Mouse (Mus musculus) lung, embryonic 16.5 days (tissue): ENCODE data around the gene Agbl3. TPM values are rescaled to one million over a fixed set of nuclear protein-coding genes. Genes with fewer than 3 reads are reported as not detected.

ENCODE experiments used
- ATAC-seq: fragments of 200-750 bp; cut with Nextera tagmentation; 2 replicates; pipeline ENCODE4 v1.8.0; 2017; ENCODE audit warnings: low read depth, mild to moderate bottlenecking, moderate library complexity
- H3K27ac ChIP-seq: fragments of 300-500 bp; sonication (generic); 2 replicates; pipeline ENCODE4 v1.5.1; 2014; ENCODE audit warnings: mild to moderate bottlenecking, control low read depth, low read length
- H3K27me3 ChIP-seq: fragments of 300-500 bp; sonication (generic); 2 replicates; pipeline ENCODE4 v1.6.1; 2014; ENCODE audit warnings: low read depth, low read length, mixed read lengths; ENCODE audit not compliant: control insufficient read depth, insufficient read depth
- H3K36me3 ChIP-seq: fragments of 300-500 bp; sonication (generic); 2 replicates; pipeline ENCODE4 v1.6.1; 2014; ENCODE audit warnings: low read length; ENCODE audit not compliant: control insufficient read depth, insufficient read depth
- H3K4me1 ChIP-seq: fragments of 300-500 bp; sonication (generic); replicated peaks from 2 replicates; pipeline ENCODE4 v1.6.1; 2014; ENCODE audit warnings: low read length, mixed read lengths; ENCODE audit not compliant: control insufficient read depth, insufficient read depth
- H3K4me2 ChIP-seq: fragments of 300-500 bp; sonication (generic); 2 replicates; pipeline ENCODE4 v1.6.1; 2014; ENCODE audit warnings: low read depth, low read length, control low read depth
- H3K4me3 ChIP-seq: fragments of 300-500 bp; sonication (generic); 2 replicates; pipeline ENCODE4 v1.5.1; 2014; ENCODE audit warnings: mild to moderate bottlenecking, low read length, control low read depth
- H3K9ac ChIP-seq: fragments of 300-500 bp; sonication (generic); 2 replicates; pipeline ENCODE4 v1.6.1; 2014; ENCODE audit warnings: low read length, control low read depth
- H3K9me3 ChIP-seq: fragments of 300-500 bp; sonication (generic); 2 replicates; pipeline ENCODE4 v1.6.1; 2016; ENCODE audit warnings: low read length; ENCODE audit not compliant: control insufficient read depth
- WGBS: fragments of 180-500 bp; shearing (Covaris S2); extraction: QIAGEN DNeasy Blood & Tissue Kit; methylation state at CpG from one replicate; pipeline ENCODE4 v1.1.7; 2014; 5-methylcytosine and 5-hydroxymethylcytosine counted together
- polyA plus RNA-seq: library from polyadenylated mRNA; unstranded; fragments of >200 nt; fragmentation: Nextera tagmentation; extraction: Ambion mirVana; gene quantifications from 2 replicates; pipeline ENCODE4 v1.2.1, GENCODE M21; 2015

Gene Agbl3
- polyA plus RNA-seq, 1 experiment from 2014 or later = 8.1 TPM

GRCm38 (mm10) chr6:34867301-34867994, 87.2 kb downstream of the Agbl3 start:
- Histone ChIP-seq H3K4me2 (no peak overlapping the region), H3K27me3 (no peaks in the 10 kb centered on the region), H3K36me3 (no peaks in the 10 kb centered on the region), H3K27ac (no peak overlapping the region), H3K9ac (peak overlapping the region; percentile 20; the same call in 1 of the 2 replicates), H3K9me3 (no peaks in the 10 kb centered on the region), H3K4me1 (peaks cover 75% of the 10 kb centered on the region), H3K4me3 (no peak overlapping the region)
- WGBS = 76% methylated on average over 16 of the region's 16 CpGs
- no peak for ATAC-seq

GRCm38 (mm10) chr6:34867995-34868350, 87.7 kb downstream of the Agbl3 start:
- WGBS = 69% methylated on average over 10 of the region's 10 CpGs
- peaks cover 75% of the 10 kb centered on the region for H3K4me1 ChIP-seq

GRCm38 (mm10) chr6:34868507-34869217, 88.4 kb downstream of the Agbl3 start:
- ATAC-seq = no peak
- H3K9ac ChIP-seq = 0 out of 2 replicates have a peak overlapping the region, but pooled peaks have one; percentile 42
- peaks cover 70% of the 10 kb centered on the region for H3K4me1 ChIP-seq
- no peak overlapping the region for H3K4me2 ChIP-seq
- 65% methylated on average over 20 of the region's 20 CpGs for WGBS
- H3K36me3 ChIP-seq = no peaks in the 10 kb centered on the region
- no peak overlapping the region for H3K4me3 ChIP-seq
- H3K27me3 ChIP-seq = no peaks in the 10 kb centered on the region
- H3K9me3 ChIP-seq = no peaks in the 10 kb centered on the region
- peak overlapping the region; percentile 50 for H3K27ac ChIP-seq

More at GRCm38 (mm10) chr6:34867995-34868350, 87.7 kb downstream of the Agbl3 start:
- no peak for ATAC-seq
- no peak overlapping the region for H3K9ac ChIP-seq
- no peaks in the 10 kb centered on the region for H3K9me3 ChIP-seq
- no peak overlapping the region for H3K27ac ChIP-seq
- H3K36me3 ChIP-seq = no peaks in the 10 kb centered on the region
- H3K4me2 ChIP-seq = no peak overlapping the region
- H3K4me3 ChIP-seq = no peak overlapping the region
- H3K27me3 ChIP-seq = no peaks in the 10 kb centered on the region

GRCm38 (mm10) chr6:34869225-34869915, 89.1 kb downstream of the Agbl3 start:
- H3K27me3 ChIP-seq = no peaks in the 10 kb centered on the region
- no peak overlapping the region for H3K4me3 ChIP-seq
- H3K36me3 ChIP-seq = no peaks in the 10 kb centered on the region
- H3K4me1 ChIP-seq = peaks cover 65% of the 10 kb centered on the region
- H3K4me2 ChIP-seq = no peak overlapping the region
- ATAC-seq = no peak
- peak overlapping the region; percentile 45 for H3K27ac ChIP-seq
- 34% methylated on average over 13 of the region's 13 CpGs for WGBS
- 0 out of 2 replicates have a peak overlapping the region, but pooled peaks have one; percentile 33 for H3K9ac ChIP-seq
- no peaks in the 10 kb centered on the region for H3K9me3 ChIP-seq

GRCm38 (mm10) chr6:34870136-34870535, 89.9 kb downstream of the Agbl3 start:
- Histone ChIP-seq H3K4me1 (peaks cover 67% of the 10 kb centered on the region), H3K27me3 (no peaks in the 10 kb centered on the region), H3K36me3 (no peaks in the 10 kb centered on the region), H3K27ac (peak overlapping the region; percentile 54; the same call in 1 of the 2 replicates), H3K4me3 (no peak overlapping the region), H3K9me3 (no peaks in the 10 kb centered on the region), H3K4me2 (no peak overlapping the region), H3K9ac (0 out of 2 replicates have a peak overlapping the region, but pooled peaks have one; percentile 33)
- ATAC-seq = no peak
- 78% methylated on average over 5 of the region's 5 CpGs for WGBS

- H3K9ac ChIP-seq = peak overlapping the region; percentile 17; the same call in 1 of the 2 replicates
- ATAC-seq = peak; percentile 6; the same call in 1 of the 2 replicates
- no peaks in the 10 kb centered on the region for H3K9me3 ChIP-seq
- WGBS = 45% methylated on average over 5 of the region's 5 CpGs
- H3K27me3 ChIP-seq = no peaks in the 10 kb centered on the region
- H3K4me1 ChIP-seq = peaks cover 63% of the 10 kb centered on the region
- no peak overlapping the region for H3K4me3 ChIP-seq
- H3K36me3 ChIP-seq = no peaks in the 10 kb centered on the region
- no peak overlapping the region for H3K4me2 ChIP-seq
- H3K27ac ChIP-seq = peak overlapping the region; percentile 54
Measured at GRCm38 (mm10) chr6:34870724-34871123, 90.5 kb downstream of the Agbl3 start.

GRCm38 (mm10) chr6:34871929-34872328, 91.7 kb downstream of the Agbl3 start:
- no peak overlapping the region for H3K4me3 ChIP-seq
- H3K4me2 ChIP-seq = no peak overlapping the region
- no peak overlapping the region for H3K9ac ChIP-seq
- WGBS = 83% methylated on average over 7 of the region's 7 CpGs
- 0 out of 2 replicates have a peak, but pooled peaks cover 2% of the 10 kb centered on the region for H3K36me3 ChIP-seq
- no peaks in the 10 kb centered on the region for H3K27me3 ChIP-seq
- H3K27ac ChIP-seq = no peak overlapping the region
- H3K9me3 ChIP-seq = no peaks in the 10 kb centered on the region
- peaks cover 62% of the 10 kb centered on the region for H3K4me1 ChIP-seq
- ATAC-seq = no peak

GRCm38 (mm10) chr6:34872871-34873270, 92.6 kb downstream of the Agbl3 start:
- WGBS = 81% methylated on average over 10 of the region's 10 CpGs

More at GRCm38 (mm10) chr6:34872871-34873270, 92.6 kb downstream of the Agbl3 start:
- Histone ChIP-seq H3K4me1 (peaks cover 55% of the 10 kb centered on the region), H3K27me3 (no peaks in the 10 kb centered on the region), H3K9ac (no peak overlapping the region), H3K9me3 (no peaks in the 10 kb centered on the region), H3K4me3 (no peak overlapping the region), H3K4me2 (no peak overlapping the region), H3K27ac (no peak overlapping the region), H3K36me3 (0 out of 2 replicates have a peak, but pooled peaks cover 2% of the 10 kb centered on the region)
- no peak for ATAC-seq
